21 mouse cellular contexts compared by ENCODE assay signal in genomic region chr1:38541536-38541935, GRCm38 (mm10).
A peak's percentile ranks its signal among the peaks of the same experiment; 100 is the strongest.
DNase-seq lines count a peak whose midpoint lies in the region; ATAC-seq lines count a peak whose summit lies in the region.
"Had no signal": no experiment of that assay in that cellular context is flagged by ENCODE, and none has a peak within 500 bp of the region (broad histone marks: within the 10 kb centered on the region; RNA-seq: fewer than 3 reads in every experiment).

No protein-coding gene starts in this region.

- H3K27ac ChIP-seq in heart, embryonic 11.5 days (ENCODE audit: low read depth, low read length), result no peak overlapping the region
- H3K27ac ChIP-seq in midbrain, embryonic 11.5 days (ENCODE audit: low read depth, low read length), result no peak overlapping the region
- no peak overlapping the region for H3K27ac ChIP-seq in midbrain, embryonic 14.5 days (replicated peaks; ENCODE audit: low read depth, low read length)
- H3K27ac ChIP-seq in limb, embryonic 10.5 days, result no peak overlapping the region
- H3K27ac ChIP-seq: forebrain, embryonic 10.5 days; forebrain, embryonic 13.5 days; hindbrain, embryonic 14.5 days; hindbrain, postnatal 0 days had no signal

- H3K36me3 ChIP-seq in heart, embryonic 11.5 days (ENCODE audit: control insufficient read depth, insufficient read depth, low read length), result no peaks in the 10 kb centered on the region
- no peaks in the 10 kb centered on the region for H3K36me3 ChIP-seq in midbrain, embryonic 11.5 days (ENCODE audit: control insufficient read depth, insufficient read depth, low read length)
- H3K36me3 ChIP-seq in midbrain, embryonic 14.5 days (ENCODE audit: control insufficient read depth, insufficient read depth, low read length), result no peaks in the 10 kb centered on the region
- peaks cover 30% of the 10 kb centered on the region for H3K36me3 ChIP-seq in limb, embryonic 10.5 days

- H3K9ac ChIP-seq in heart, embryonic 11.5 days (ENCODE audit: low read depth, low read length), result no peak overlapping the region
- H3K9ac ChIP-seq in midbrain, embryonic 11.5 days (ENCODE audit: low read length), result no peak overlapping the region
- no peak overlapping the region for H3K9ac ChIP-seq in midbrain, embryonic 14.5 days (replicated peaks; ENCODE audit: low read length)
- H3K9ac ChIP-seq: forebrain, embryonic 13.5 days; hindbrain, embryonic 14.5 days had no signal

- no peaks in the 10 kb centered on the region for H3K9me3 ChIP-seq in heart, embryonic 11.5 days (replicated peaks; ENCODE audit: control insufficient read depth, low read length)
- H3K9me3 ChIP-seq in midbrain, embryonic 11.5 days (ENCODE audit: control insufficient read depth, low read length), result no peaks in the 10 kb centered on the region
- no peaks in the 10 kb centered on the region for H3K9me3 ChIP-seq in midbrain, embryonic 14.5 days (ENCODE audit: control insufficient read depth, low read length)
- no peaks in the 10 kb centered on the region for H3K9me3 ChIP-seq in limb, embryonic 10.5 days (replicated peaks)
- H3K9me3 ChIP-seq: forebrain, embryonic 10.5 days; forebrain, embryonic 13.5 days had no signal

- no peak for ATAC-seq in heart, embryonic 11.5 days (replicated peaks; ENCODE audit: insufficient number of reproducible peaks, low FRiP score, low TSS enrichment)
- no peak for ATAC-seq in midbrain, embryonic 11.5 days (ENCODE audit: low FRiP score)
- no peak for ATAC-seq in midbrain, embryonic 14.5 days (ENCODE audit: low FRiP score, low TSS enrichment)
- ATAC-seq: activated CD4-positive, CD25-positive, alpha-beta regulatory T cell, adult 4 months; forebrain, embryonic 13.5 days; forebrain, embryonic 16.5 days; hindbrain, postnatal 0 days; inflammation-experienced regulatory T-cells, adult 6 months had no signal

- no peak overlapping the region for H3K4me3 ChIP-seq in heart, embryonic 11.5 days (ENCODE audit: low read depth, low read length)
- no peak overlapping the region for H3K4me3 ChIP-seq in midbrain, embryonic 11.5 days (ENCODE audit: low read depth, low read length)
- no peak overlapping the region for H3K4me3 ChIP-seq in midbrain, embryonic 14.5 days (replicated peaks; ENCODE audit: low read depth, low read length)
- no peak overlapping the region for H3K4me3 ChIP-seq in limb, embryonic 10.5 days
- H3K4me3 ChIP-seq: forebrain, embryonic 10.5 days; forebrain, embryonic 13.5 days had no signal

- intact Hi-C loops in heart, postnatal 10 days (cut with DNase I), result no loop called here

- 63% methylated on average over 4 of the region's 4 CpGs for WGBS in heart, embryonic 11.5 days (ENCODE audit: insufficient replicate concordance)
- WGBS in midbrain, embryonic 11.5 days, result 79% methylated on average over 4 of the region's 4 CpGs
- 78% methylated on average over 4 of the region's 4 CpGs for WGBS in midbrain, embryonic 14.5 days
- WGBS in limb, embryonic 10.5 days, result 80% methylated on average over 4 of the region's 4 CpGs

- DNase-seq in cerebellum, postnatal 10 days, result peak; percentile 66 to 79
- no peak for DNase-seq in cerebellum, adult 8-10 months
- DNase-seq in heart, postnatal 10 days, result peak; percentile 18 to 20
- peak; percentile 62 for DNase-seq in midbrain, embryonic 11.5 days (ENCODE audit: low spot score, missing footprints)
- no peak for DNase-seq in midbrain, embryonic 14.5 days
- peak; percentile 26 for DNase-seq in limb, embryonic 10.5 days (ENCODE audit: low spot score)
- DNase-seq: adrenal gland, adult 8-10 months; adrenal gland, postnatal 25 days; cerebellum, adult 18-20 months; cerebellum, adult 9-11 months; gastrocnemius, postnatal 10 days; gastrocnemius, postnatal 36 days; heart, postnatal 36 days had no signal

- H3K4me2 ChIP-seq in heart, embryonic 11.5 days, result no peak overlapping the region
- no peak overlapping the region for H3K4me2 ChIP-seq in midbrain, embryonic 11.5 days
- H3K4me2 ChIP-seq in midbrain, embryonic 14.5 days (ENCODE audit: low read length), result no peak overlapping the region
- H3K4me2 ChIP-seq: forebrain, embryonic 13.5 days; hindbrain, embryonic 14.5 days had no signal

- H3K27me3 ChIP-seq in heart, embryonic 11.5 days (ENCODE audit: control insufficient read depth, insufficient read depth, low read length), result no peaks in the 10 kb centered on the region
- H3K27me3 ChIP-seq in midbrain, embryonic 11.5 days (ENCODE audit: control insufficient read depth, insufficient read depth, low read length), result no peaks in the 10 kb centered on the region
- H3K27me3 ChIP-seq in midbrain, embryonic 14.5 days (ENCODE audit: control insufficient read depth, insufficient read depth, low read length), result no peaks in the 10 kb centered on the region
- no peaks in the 10 kb centered on the region for H3K27me3 ChIP-seq in limb, embryonic 10.5 days (ENCODE audit: low read depth, poor library complexity, severe bottlenecking)
- H3K27me3 ChIP-seq: forebrain, embryonic 13.5 days had no signal

- peaks cover 21% of the 10 kb centered on the region for H3K4me1 ChIP-seq in heart, embryonic 11.5 days (ENCODE audit: control insufficient read depth, insufficient read depth, low read length)
- peaks cover 6% of the 10 kb centered on the region for H3K4me1 ChIP-seq in midbrain, embryonic 11.5 days (ENCODE audit: control insufficient read depth, insufficient read depth, low read length)
- peaks cover 47% of the 10 kb centered on the region for H3K4me1 ChIP-seq in midbrain, embryonic 14.5 days (ENCODE audit: control insufficient read depth, insufficient read depth, low read length)
- H3K4me1 ChIP-seq in limb, embryonic 10.5 days, result peaks cover 57% of the 10 kb centered on the region

Comparison
In these comparisons a context has a peak if more than half of its experiments do, and no peak if none do; other contexts are left out.
1. DNase-seq: peak in cerebellum, postnatal 10 days (2 of 2), heart, postnatal 10 days (2 of 2), midbrain, embryonic 11.5 days (single experiment) and limb, embryonic 10.5 days (single experiment); none in cerebellum, adult 8-10 months (single experiment) and midbrain, embryonic 14.5 days (single experiment).